Mouse (Mus musculus): ENCODE measurements around the gene Idnk. TPM values are rescaled to one million over a fixed set of nuclear protein-coding genes. Genes with fewer than 3 reads are reported as not detected.

Idnk gene
- total RNA-seq (2014; rRNA removed; ENCODE audit: low replicate concordance) = 17.4 and 23.2 TPM in 2 replicates
- polyA plus RNA-seq (2015; fragmentation: Nextera tagmentation; extraction: Ambion mirVana) = 33.3 and 36.3 TPM in 2 replicates

DNA sequence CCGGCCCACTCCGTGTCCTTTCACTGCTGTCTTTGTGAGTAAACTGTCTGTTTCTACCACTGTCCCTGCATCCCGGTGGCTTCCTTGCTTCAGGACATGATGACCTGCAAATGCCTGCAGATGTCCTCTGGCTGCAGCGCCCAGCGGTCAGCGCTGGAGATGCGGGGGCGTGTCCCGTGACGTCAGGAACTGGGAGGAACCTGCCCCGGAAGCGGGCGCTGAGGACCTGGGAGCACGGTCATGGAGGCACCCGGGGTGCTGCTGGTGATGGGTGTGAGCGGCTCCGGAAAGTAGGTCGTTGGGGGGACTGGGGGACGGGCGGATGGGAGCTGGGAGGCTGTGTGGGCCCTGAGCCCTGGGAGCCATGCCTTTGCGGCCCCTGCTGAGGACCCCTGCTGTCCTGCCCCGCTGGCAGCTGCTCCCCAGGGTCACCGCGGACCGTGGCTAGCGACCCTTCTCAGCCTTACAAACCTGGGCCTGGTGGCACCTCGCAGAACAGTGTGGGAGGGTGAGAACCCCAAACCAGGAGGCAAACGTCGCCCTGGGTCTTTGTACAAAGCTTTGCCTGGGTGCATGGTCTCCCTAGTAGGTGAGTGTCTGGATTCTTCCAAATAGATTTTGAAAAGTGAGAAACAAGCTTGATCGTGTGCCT lies at the start of gene Idnk:
Idnk (plus strand) TSS at position 203 of the 652 bp plus-strand sequence.
- WGBS = under 1% methylated on average over 30 of the region's 30 CpGs
- Histone ChIP-seq H3K4me3 (ENCODE audit: low read depth, low read length) (peak within 1 kb of the TSS; percentile 70), H3K4me1 (ENCODE audit: control insufficient read depth, insufficient read depth) (no peaks in the 10 kb centered on the region; the same call in 1 of the 2 replicates), H3K27ac (ENCODE audit: low read depth) (peak within 1 kb of the TSS; percentile 69), H3K9ac (replicated peaks; ENCODE audit: low read depth, low read length) (peak within 1 kb of the TSS; percentile 60), H3K36me3 (replicated peaks; ENCODE audit: control insufficient read depth, insufficient read depth, low read length) (peaks cover 20% of the 10 kb centered on the region), H3K27me3 (ENCODE audit: control insufficient read depth, insufficient read depth, low read length) (no peaks in the 10 kb centered on the region), H3K4me2 (ENCODE audit: low read depth, low read length) (peak within 1 kb of the TSS; percentile 76), H3K9me3 (replicated peaks; ENCODE audit: control insufficient read depth, low read length) (no peaks in the 10 kb centered on the region)
- peak; percentile 92 for ATAC-seq (ENCODE audit: insufficient read depth, low read depth)
- TF ChIP-seq CTCF (IDR thresholded peaks at IDR 0.05; ENCODE audit: low read depth) (peak; percentile 23; the same call in 1 of the 2 replicates), EP300 (IDR thresholded peaks at IDR 0.05; ENCODE audit: low read depth) (no peak)
- DNase-seq (ENCODE audit: low spot score) = peak; percentile 87

GRCm38 (mm10) chr13:58111306-58111705 lies 46.1 kb upstream of the Idnk start:
- H3K4me3 ChIP-seq (ENCODE audit: low read depth, low read length) = peak overlapping the region; percentile 56; the same call in 1 of the 2 replicates
- H3K27me3 ChIP-seq (ENCODE audit: control insufficient read depth, insufficient read depth, low read length) = no peaks in the 10 kb centered on the region
- H3K27ac ChIP-seq (ENCODE audit: low read depth) = no peak overlapping the region
- TF ChIP-seq CTCF (IDR thresholded peaks at IDR 0.05; ENCODE audit: low read depth) (no peak), EP300 (IDR thresholded peaks at IDR 0.05; ENCODE audit: low read depth) (no peak)
- H3K9ac ChIP-seq (replicated peaks; ENCODE audit: low read depth, low read length) = no peak overlapping the region
- no peaks in the 10 kb centered on the region for H3K36me3 ChIP-seq (replicated peaks; ENCODE audit: control insufficient read depth, insufficient read depth, low read length)
- H3K9me3 ChIP-seq (replicated peaks; ENCODE audit: control insufficient read depth, low read length) = no peaks in the 10 kb centered on the region
- WGBS = 94% methylated on average over 6 of the region's 6 CpGs
- ATAC-seq (ENCODE audit: insufficient read depth, low read depth) (no peak), DNase-seq (ENCODE audit: low spot score) (no peak)
- H3K4me2 ChIP-seq (ENCODE audit: low read depth, low read length) = peak overlapping the region; percentile 89
- peaks cover 12% of the 10 kb centered on the region; the same call in 1 of the 2 replicates for H3K4me1 ChIP-seq (ENCODE audit: control insufficient read depth, insufficient read depth)

GRCm38 (mm10) chr13:58112191-58112590 lies 45.3 kb upstream of the Idnk start:
- no peak for ATAC-seq (ENCODE audit: insufficient read depth, low read depth)
- 55% methylated on average over 10 of the region's 10 CpGs for WGBS
- Histone ChIP-seq H3K9ac (replicated peaks; ENCODE audit: low read depth, low read length) (peak overlapping the region; percentile 65), H3K4me3 (ENCODE audit: low read depth, low read length) (peak overlapping the region; percentile 56), H3K27me3 (ENCODE audit: control insufficient read depth, insufficient read depth, low read length) (no peaks in the 10 kb centered on the region), H3K36me3 (replicated peaks; ENCODE audit: control insufficient read depth, insufficient read depth, low read length) (no peaks in the 10 kb centered on the region), H3K4me1 (ENCODE audit: control insufficient read depth, insufficient read depth) (peaks cover 12% of the 10 kb centered on the region; the same call in 1 of the 2 replicates), H3K9me3 (replicated peaks; ENCODE audit: control insufficient read depth, low read length) (no peaks in the 10 kb centered on the region), H3K4me2 (ENCODE audit: low read depth, low read length) (peak overlapping the region; percentile 89), H3K27ac (ENCODE audit: low read depth) (no peak overlapping the region)
- no peak for DNase-seq (ENCODE audit: low spot score)
- TF ChIP-seq CTCF (IDR thresholded peaks at IDR 0.05; ENCODE audit: low read depth) = no peak
- TF ChIP-seq EP300 (IDR thresholded peaks at IDR 0.05; ENCODE audit: low read depth) = no peak

DNA sequence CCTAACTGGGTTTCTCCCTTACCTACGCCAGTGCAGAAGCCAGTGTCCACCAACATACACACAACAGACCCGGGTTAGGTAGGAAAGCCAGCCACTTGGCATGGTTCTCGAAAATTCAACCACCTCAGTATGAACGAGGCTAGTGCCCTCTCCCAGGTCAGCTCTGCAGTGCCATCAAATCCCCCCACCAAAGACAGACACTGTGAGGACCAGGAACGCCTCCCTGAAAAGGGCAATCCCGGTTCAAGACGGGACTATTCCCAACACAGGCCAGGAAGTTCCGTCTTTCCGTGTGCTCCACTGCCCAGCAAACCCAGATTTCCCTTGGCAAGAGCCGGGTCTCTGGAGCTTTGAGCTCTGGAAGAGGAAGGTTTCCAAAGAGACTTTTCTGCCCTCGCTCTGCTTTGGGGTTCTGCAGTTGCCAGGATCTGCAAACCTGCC lies 44.8 kb upstream of the Idnk start:
- TF ChIP-seq CTCF (IDR thresholded peaks at IDR 0.05; ENCODE audit: low read depth) = no peak
- TF ChIP-seq EP300 (IDR thresholded peaks at IDR 0.05; ENCODE audit: low read depth) = no peak
- WGBS = 14% methylated on average over 11 of the region's 11 CpGs
- DNase-seq (ENCODE audit: low spot score) (no peak), ATAC-seq (ENCODE audit: insufficient read depth, low read depth) (no peak)
- peak overlapping the region; percentile 54 for H3K27ac ChIP-seq (ENCODE audit: low read depth)
- H3K36me3 ChIP-seq (replicated peaks; ENCODE audit: control insufficient read depth, insufficient read depth, low read length) = no peaks in the 10 kb centered on the region
- no peaks in the 10 kb centered on the region for H3K9me3 ChIP-seq (replicated peaks; ENCODE audit: control insufficient read depth, low read length)
- no peaks in the 10 kb centered on the region for H3K27me3 ChIP-seq (ENCODE audit: control insufficient read depth, insufficient read depth, low read length)
- peaks cover 12% of the 10 kb centered on the region; the same call in 1 of the 2 replicates for H3K4me1 ChIP-seq (ENCODE audit: control insufficient read depth, insufficient read depth)
- H3K9ac ChIP-seq (replicated peaks; ENCODE audit: low read depth, low read length) = peak overlapping the region; percentile 65
- peak overlapping the region; percentile 56 for H3K4me3 ChIP-seq (ENCODE audit: low read depth, low read length)
- H3K4me2 ChIP-seq (ENCODE audit: low read depth, low read length) = peak overlapping the region; percentile 89

GRCm38 (mm10) chr13:58113061-58113900 lies 44.2 kb upstream of the Idnk start, which contains the start of gene Klhl3:
TSS of gene Klhl3 (minus strand) at chr13:58113592.
- TF ChIP-seq CTCF (IDR thresholded peaks at IDR 0.05; ENCODE audit: low read depth) = peak; percentile 48
- TF ChIP-seq EP300 (IDR thresholded peaks at IDR 0.05; ENCODE audit: low read depth) = no peak
- ATAC-seq (ENCODE audit: insufficient read depth, low read depth) (peak; percentile 71), DNase-seq (ENCODE audit: low spot score) (peak; percentile 62)
- Histone ChIP-seq H3K9ac (replicated peaks; ENCODE audit: low read depth, low read length) (peak within 1 kb of the TSS; percentile 65), H3K4me2 (ENCODE audit: low read depth, low read length) (peak within 1 kb of the TSS; percentile 89), H3K36me3 (replicated peaks; ENCODE audit: control insufficient read depth, insufficient read depth, low read length) (no peaks in the 10 kb centered on the region), H3K4me1 (ENCODE audit: control insufficient read depth, insufficient read depth) (peaks cover 12% of the 10 kb centered on the region; the same call in 1 of the 2 replicates), H3K9me3 (replicated peaks; ENCODE audit: control insufficient read depth, low read length) (no peaks in the 10 kb centered on the region), H3K27ac (ENCODE audit: low read depth) (peak within 1 kb of the TSS; percentile 54), H3K27me3 (ENCODE audit: control insufficient read depth, insufficient read depth, low read length) (no peaks in the 10 kb centered on the region), H3K4me3 (ENCODE audit: low read depth, low read length) (peak within 1 kb of the TSS; percentile 56)
- WGBS = under 1% methylated on average over 35 of the region's 35 CpGs
